Mouse (Mus musculus) CH12.LX (cell line): ENCODE measurements around the gene Phf5a.

Experiments
- CHD2 ChIP-seq: IDR thresholded peaks from 2 replicates; pipeline ENCODE4 v1.6.1; 2011; ENCODE audit warnings: low read length, improper control_type of control experiment
- CTCF ChIP-seq, 2 experiments: IDR thresholded peaks in 1 of 2; conservative IDR thresholded peaks in 1 of 2; 2 replicates each; pipeline ENCODE4 v1.5.1; 2011 to 2012; ENCODE audit warnings: low read depth in 2 of 2, low read length in 2 of 2, improper control_type of control experiment in 1 of 2, inconsistent platforms in 1 of 2, mild to moderate bottlenecking in 1 of 2, moderate library complexity in 1 of 2
- EP300 ChIP-seq: IDR thresholded peaks from 2 replicates; pipeline ENCODE4 v1.6.1; 2011; ENCODE audit warnings: low read length, improper control_type of control experiment
- NRF1 ChIP-seq: IDR thresholded peaks from 2 replicates; pipeline ENCODE4 v1.6.1; 2014; ENCODE audit warnings: low read depth, mild to moderate bottlenecking, inconsistent platforms, low read length, improper control_type of control experiment, moderate library complexity
- POLR2A ChIP-seq: IDR thresholded peaks from 2 replicates; pipeline ENCODE4 v1.6.1; 2011; ENCODE audit warnings: low read depth, mild to moderate bottlenecking, improper control_type of control experiment, low read length
- RAD21 ChIP-seq: IDR thresholded peaks from 2 replicates; pipeline ENCODE4 v1.6.1; 2011; ENCODE audit warnings: low read depth, mild to moderate bottlenecking, low read length, improper control_type of control experiment, moderate library complexity
- SIN3A ChIP-seq: IDR thresholded peaks from 2 replicates; pipeline ENCODE4 v1.6.1; 2012; ENCODE audit warnings: low read length, improper control_type of control experiment, inconsistent platforms
- TBP ChIP-seq: conservative IDR thresholded peaks from 2 replicates; pipeline ENCODE4 v1.6.1; 2011; ENCODE audit warnings: low read depth, low read length, improper control_type of control experiment
- TCF12 ChIP-seq: IDR thresholded peaks from 2 replicates; pipeline ENCODE4 v1.6.1; 2014; ENCODE audit warnings: low read depth, mild to moderate bottlenecking, inconsistent platforms, low read length, improper control_type of control experiment
- USF1 ChIP-seq: IDR thresholded peaks from 2 replicates; pipeline ENCODE4 v1.6.1; 2014; ENCODE audit warnings: low read depth, mild to moderate bottlenecking, inconsistent platforms, low read length, improper control_type of control experiment
- USF2 ChIP-seq: conservative IDR thresholded peaks from 2 replicates; pipeline ENCODE4 v1.6.1; 2011; ENCODE audit warnings: low read depth, low read length, improper control_type of control experiment
- ZNF384 ChIP-seq: IDR thresholded peaks from 2 replicates; pipeline ENCODE4 v1.6.1; 2012; ENCODE audit warnings: low read depth, low read length, improper control_type of control experiment, inconsistent platforms

DNA sequence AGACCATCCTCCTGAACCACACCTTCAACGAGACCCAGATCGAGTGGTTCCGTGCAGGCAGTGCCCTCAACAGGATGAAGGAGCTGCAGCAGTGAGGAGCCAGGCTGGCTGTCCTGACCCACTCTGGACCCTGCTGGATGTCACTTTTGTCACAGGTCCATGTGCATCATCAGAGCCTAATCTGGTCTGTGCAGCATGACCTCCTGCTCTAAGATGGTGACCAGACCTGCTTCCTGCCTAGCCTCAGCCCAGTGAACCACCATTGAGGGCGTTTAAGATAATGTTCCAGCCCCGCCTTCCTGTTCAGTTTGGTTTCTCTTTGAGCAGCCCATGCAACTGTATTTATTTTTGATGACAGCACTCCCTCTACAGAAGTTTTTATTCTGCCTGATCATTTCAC lies 43.0 kb upstream of the Phf5a start:
- TF ChIP-seq CTCF (conservative IDR thresholded peaks at IDR 0.05 in 1 of 2, IDR thresholded peaks at IDR 0.05 in 1 of 2; ENCODE audit: low read depth in 2 of 2, low read length in 2 of 2) = no peak
- no peak for TF ChIP-seq NRF1
- no peak for TF ChIP-seq POLR2A
- TF ChIP-seq TBP = no peak
- no peak for TF ChIP-seq CHD2
- no peak for TF ChIP-seq USF2
- no peak for TF ChIP-seq SIN3A
- no peak for TF ChIP-seq ZNF384
- no peak for TF ChIP-seq EP300
- TF ChIP-seq USF1 = no peak
- TF ChIP-seq RAD21 = no peak
- TF ChIP-seq TCF12 = no peak
